Mouse (Mus musculus) bone marrow, adult 2 months (tissue): ENCODE data around the gene Bcar3. TPM values are rescaled to one million over a fixed set of nuclear protein-coding genes. Genes with fewer than 3 reads are reported as not detected.
"Not testable (repeated sequence)": the region's sequence is repeated elsewhere in the genome, so short reads cannot be mapped to it uniquely, and the experiment has no call there.

Experiments
- H3K27ac ChIP-seq: fragments of 200-500 bp; 2 replicates; pipeline ENCODE4 v1.5.1; 2012; ENCODE audit warnings: low read depth, mild to moderate bottlenecking, control low read depth, inconsistent platforms, low read length; ENCODE audit not compliant: control insufficient read depth, poor library complexity, insufficient read depth
- H3K4me1 ChIP-seq: fragments of 200-500 bp; 2 replicates; pipeline ENCODE4 v1.6.1; 2011; ENCODE audit warnings: low read length; ENCODE audit not compliant: control insufficient read depth, insufficient read depth
- H3K4me3 ChIP-seq: fragments of 200-500 bp; replicated peaks from 2 replicates; pipeline ENCODE3; 2011; ENCODE audit warnings: mild to moderate bottlenecking, low read depth, low read length, control low read depth; ENCODE audit not compliant: control insufficient read depth
- CTCF ChIP-seq: fragments of 200-500 bp; IDR thresholded peaks from 2 replicates; pipeline ENCODE4 v1.5.1; 2011; ENCODE audit warnings: low read length, control low read depth; ENCODE audit not compliant: control insufficient read depth, insufficient read depth
- POLR2A ChIP-seq: fragments of 200-500 bp; IDR thresholded peaks from 2 replicates; pipeline ENCODE4 v1.6.1; 2011; ENCODE audit warnings: low read depth, mild to moderate bottlenecking, control low read depth, low read length, borderline replicate concordance; ENCODE audit not compliant: control insufficient read depth
- WGBS: fragments of 180-500 bp; shearing (Covaris S2); methylation state at CpG from one replicate; pipeline ENCODE4 v1.1.7; 2018; 5-methylcytosine and 5-hydroxymethylcytosine counted together
- polyA plus RNA-seq: library from polyadenylated mRNA; stranded (reverse); fragments of >200 nt; gene quantifications from 2 replicates; pipeline ENCODE4 v1.2.4, GENCODE M21; 2011; ENCODE audit warnings: low replicate concordance; ENCODE audit not compliant: missing spikeins, insufficient read depth, insufficient read length

The Bcar3 gene
- polyA plus RNA-seq, 1 experiment: 2.2 TPM

DNA sequence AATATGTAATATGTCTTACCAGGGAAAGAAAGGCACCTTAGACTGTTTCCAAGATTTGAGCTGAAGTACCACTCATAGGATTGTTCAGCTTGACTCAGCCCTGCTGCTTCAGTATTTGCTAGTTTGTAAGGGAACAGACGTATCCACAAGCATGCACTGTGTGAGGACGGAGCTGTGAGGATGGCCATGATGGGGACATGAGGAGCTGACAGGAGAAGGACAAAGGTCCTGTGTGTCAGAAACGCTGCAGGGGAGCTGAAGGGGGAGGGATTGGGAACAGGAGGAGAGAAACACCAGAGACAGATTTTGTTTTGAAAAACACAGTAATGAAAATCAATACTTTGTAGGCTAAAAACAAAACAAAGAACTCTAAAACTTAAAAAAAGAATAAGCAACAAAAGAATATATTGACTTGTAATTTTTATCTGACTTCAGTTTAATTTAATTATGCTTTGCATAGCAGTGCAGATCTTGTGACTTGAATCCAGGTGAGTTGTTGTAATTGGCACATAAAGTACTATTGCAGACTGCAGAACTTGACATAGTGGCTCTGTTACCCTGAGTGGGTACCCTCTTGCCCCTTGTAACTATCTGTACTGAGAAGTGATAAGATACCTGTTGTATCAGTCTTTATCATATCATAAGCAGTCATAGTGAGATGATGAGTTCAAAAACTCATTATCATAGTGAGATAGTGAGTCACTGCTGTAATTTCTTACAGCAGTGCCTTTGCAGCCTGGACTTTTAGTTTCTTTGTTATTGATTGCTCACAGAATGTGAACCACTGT is 41.3 kb upstream of the Bcar3 start:
- H3K27ac ChIP-seq: no peak overlapping the region
- H3K4me1 ChIP-seq: no peaks in the 10 kb centered on the region; the same call in 1 of the 2 replicates
- H3K4me3 ChIP-seq: no peak overlapping the region
- TF ChIP-seq POLR2A (no peak), CTCF (no peak)
- 80% methylated on average over 3 of the region's 3 CpGs for WGBS

DNA sequence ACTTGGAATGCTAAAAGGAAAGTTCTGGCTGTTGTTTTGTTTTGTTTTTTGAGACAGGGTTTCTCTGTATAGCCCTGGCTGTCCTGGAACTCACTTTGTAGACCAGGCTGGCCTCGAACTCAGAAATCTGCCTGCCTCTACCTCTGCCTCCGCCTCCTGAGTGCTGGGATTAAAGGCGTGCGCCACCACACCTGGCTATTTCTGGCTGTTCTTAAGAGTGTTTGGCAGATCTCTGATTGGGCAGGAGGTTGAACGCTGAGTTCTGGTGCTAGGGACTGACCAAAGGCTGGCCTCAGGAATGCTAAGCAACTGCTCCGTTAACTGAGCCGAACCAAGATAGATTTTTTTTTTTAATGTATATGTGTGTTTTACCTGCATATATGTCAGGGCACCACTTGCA is 39.9 kb upstream of the Bcar3 start:
- H3K27ac ChIP-seq, H3K4me1 ChIP-seq, H3K4me3 ChIP-seq: not testable (repeated sequence)
- WGBS: 91% methylated on average over 7 of the region's 7 CpGs

GRCm38 (mm10) chr3:122269986-122270385 is 23.9 kb upstream of the Bcar3 start:
- TF ChIP-seq POLR2A (no peak), CTCF (0 out of 2 replicates have a peak, but pooled peaks have one; percentile 10)
- WGBS: 78% methylated on average over 5 of the region's 5 CpGs
- Histone ChIP-seq H3K27ac (no peak overlapping the region), H3K4me1 (peaks cover 1% of the 10 kb centered on the region; the same call in 1 of the 2 replicates), H3K4me3 (no peak overlapping the region)

- 67% methylated on average over 1 of the region's 1 CpGs for WGBS
- not testable (repeated sequence) for H3K4me3 ChIP-seq, H3K4me1 ChIP-seq, H3K27ac ChIP-seq
These were observed 21.4 kb upstream of the Bcar3 start for GRCm38 (mm10) chr3:122272565-122272964.

DNA sequence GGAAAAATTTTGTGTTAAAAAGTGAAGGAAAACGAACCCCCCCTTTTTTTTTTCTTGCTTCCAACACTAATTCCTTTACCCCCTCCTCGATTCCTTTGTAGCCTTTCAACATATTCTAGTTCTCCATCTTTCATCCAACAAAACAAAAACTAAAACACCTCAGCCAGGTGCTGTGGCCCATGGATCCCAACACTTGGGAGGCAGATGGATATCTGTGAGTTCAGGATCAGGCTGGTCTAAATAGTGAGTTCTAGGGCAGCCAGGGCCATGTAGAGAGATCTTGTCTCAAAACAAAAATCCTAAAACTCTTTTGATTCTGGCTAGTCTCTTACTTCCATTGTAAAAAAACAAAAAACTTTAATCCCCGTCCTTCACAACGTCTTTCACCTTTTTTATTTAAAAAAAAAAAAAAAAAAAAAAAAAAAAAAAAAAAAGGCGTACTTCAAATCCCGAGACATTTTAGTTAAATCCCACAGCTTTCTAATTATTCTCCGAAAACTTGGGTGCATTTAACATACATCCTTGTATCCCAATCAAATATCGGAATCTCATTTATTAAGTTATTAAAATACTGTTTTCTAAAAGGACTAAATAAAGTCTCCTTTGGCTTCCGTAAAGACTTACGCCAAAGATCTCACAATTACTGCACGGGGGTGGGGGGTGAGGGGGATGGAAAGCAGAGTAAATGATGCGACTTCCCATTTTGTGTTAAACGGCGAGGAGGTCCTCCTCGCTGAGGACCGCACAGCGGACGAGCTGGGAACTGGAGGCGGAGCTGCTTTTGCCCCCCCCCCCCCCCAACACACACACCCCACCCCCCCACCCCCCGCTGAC is 20.3 kb upstream of the Bcar3 start:
- TF ChIP-seq POLR2A (no peak), CTCF (no peak)
- H3K27ac ChIP-seq: no peak overlapping the region
- H3K4me1 ChIP-seq: peaks cover 3% of the 10 kb centered on the region; the same call in 1 of the 2 replicates
- H3K4me3 ChIP-seq: peak overlapping the region; percentile 93
- 9% methylated on average over 19 of the region's 20 CpGs for WGBS

DNA sequence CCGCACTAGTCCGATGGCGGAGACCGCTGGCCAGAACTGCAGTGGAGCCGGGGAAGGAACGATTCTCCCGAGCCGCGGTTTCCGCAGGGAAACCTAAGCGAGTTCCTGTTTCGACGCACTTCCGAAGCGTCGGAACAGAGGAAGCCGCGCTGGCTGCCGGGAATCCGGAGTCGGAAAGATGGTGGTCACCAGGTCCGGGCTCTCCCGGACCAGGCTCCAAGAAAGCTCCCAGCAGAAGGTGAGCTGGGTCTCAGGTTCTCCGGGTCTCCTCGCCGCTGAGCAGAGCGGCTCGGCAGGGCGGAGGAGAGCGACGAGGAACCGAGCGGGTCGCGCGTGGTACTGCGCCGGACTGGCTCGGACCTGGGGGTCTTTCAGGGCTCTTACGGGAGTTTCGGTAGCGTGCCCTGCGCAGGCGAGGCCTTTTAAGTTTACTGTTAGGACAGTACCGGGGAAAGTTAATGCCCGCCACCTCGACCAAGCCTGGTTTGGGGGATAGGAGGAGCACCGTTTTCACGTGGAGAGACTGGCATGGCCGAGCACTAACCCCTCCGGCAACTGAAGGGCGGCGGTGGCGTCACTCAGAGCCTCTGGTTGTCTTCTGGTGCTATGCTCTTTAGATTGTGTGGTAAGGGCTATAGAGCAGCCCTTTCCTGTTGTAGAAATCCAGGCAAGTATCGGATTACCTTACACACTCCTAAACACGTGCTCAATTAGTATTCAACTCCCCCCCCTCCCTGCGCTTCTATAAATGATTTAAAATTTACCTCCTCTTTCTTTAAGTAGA is 19.5 kb upstream of the Bcar3 start, which contains the start of gene Dnttip2:
Dnttip2 (plus strand) TSS at position 148 of the 784 bp plus-strand sequence.
- under 1% methylated on average over 57 of the region's 57 CpGs for WGBS
- Histone ChIP-seq H3K4me1 (peaks cover 3% of the 10 kb centered on the region; the same call in 1 of the 2 replicates), H3K4me3 (peak within 1 kb of the TSS; percentile 93), H3K27ac (peak within 1 kb of the TSS; percentile 90)
- TF ChIP-seq CTCF (no peak), POLR2A (peak; percentile 54; the same call in 1 of the 2 replicates)

- no peak overlapping the region for H3K4me3 ChIP-seq
- 79% methylated on average over 10 of the region's 10 CpGs for WGBS
- TF ChIP-seq CTCF (no peak), POLR2A (no peak)
These were observed 18.8 kb upstream of the Bcar3 start for GRCm38 (mm10) chr3:122275111-122275510.

DNA sequence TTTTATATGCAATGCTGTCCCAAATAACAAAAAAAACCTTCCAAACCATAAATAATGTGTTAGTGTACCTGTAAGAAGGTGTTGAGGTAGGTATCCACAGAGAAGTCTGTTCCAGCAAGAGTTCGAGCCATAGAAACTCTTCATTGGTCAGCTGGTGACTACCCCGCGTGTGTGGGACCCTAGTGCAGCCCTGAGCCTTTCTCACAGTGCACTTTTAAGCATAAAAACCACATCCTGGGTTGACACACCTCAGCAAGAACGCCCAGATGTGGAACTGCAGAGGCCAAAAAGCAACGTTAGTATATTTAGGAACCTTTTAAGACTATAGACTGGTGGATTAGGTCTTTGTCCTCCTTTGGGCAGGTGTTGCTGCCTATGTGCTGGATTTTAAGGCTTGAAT is 6.7 kb upstream of the Bcar3 start:
- Histone ChIP-seq H3K4me1 (no peaks in the 10 kb centered on the region; the same call in 1 of the 2 replicates), H3K27ac (no peak overlapping the region), H3K4me3 (no peak overlapping the region)
- WGBS: 14% methylated on average over 5 of the region's 5 CpGs
- TF ChIP-seq CTCF: no peak
- TF ChIP-seq POLR2A: no peak

More at GRCm38 (mm10) chr3:122275111-122275510, 18.8 kb upstream of the Bcar3 start:
- Histone ChIP-seq H3K27ac (no peak overlapping the region), H3K4me1 (peaks cover 3% of the 10 kb centered on the region; the same call in 1 of the 2 replicates)
